Mouse (Mus musculus) retina, postnatal 1 day (tissue): Measurements from ENCODE around the gene Miga2.

Experiments
- DNase-seq: peaks from one replicate; pipeline ENCODE4 v3.0.0-alpha.2; 2012

Gene Miga2

DNA sequence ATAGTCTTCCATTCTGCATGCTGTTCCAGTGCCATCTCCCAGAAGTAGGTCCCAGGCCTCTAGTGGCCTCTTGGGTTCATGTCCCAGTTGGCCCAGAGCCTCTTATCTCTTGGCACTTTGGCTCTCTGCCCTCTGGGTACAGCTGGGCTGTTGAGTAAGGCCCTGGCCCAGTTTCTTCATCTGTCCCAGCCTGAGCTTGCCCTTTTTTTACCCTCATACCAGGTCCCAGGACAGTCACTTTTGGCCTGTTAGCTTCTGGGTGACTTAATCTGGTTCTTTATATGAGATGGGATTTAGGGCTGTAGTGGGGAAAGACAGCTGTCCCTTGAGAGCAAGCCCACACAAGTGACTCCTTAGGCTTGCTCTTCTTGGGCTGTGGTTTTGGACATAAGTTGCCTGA is 65.1 kb downstream of the Miga2 start:
- DNase-seq, result no peak
